Mouse (Mus musculus) forebrain, embryonic 10.5 days (tissue): Measurements from ENCODE around the gene Atp8a2. TPM values are rescaled to one million over a fixed set of nuclear protein-coding genes. Genes with fewer than 3 reads are reported as not detected.

ENCODE experiments used
- DNase-seq: peaks from one replicate; pipeline ENCODE4 v3.0.0-alpha.2; 2017; ENCODE audit warnings: low spot score; ENCODE audit errors: extremely low spot score
- H3K27ac ChIP-seq: fragments of 300-500 bp; sonication (generic); 2 replicates; pipeline ENCODE4 v1.5.1; 2016; ENCODE audit warnings: mild to moderate bottlenecking
- H3K27me3 ChIP-seq: fragments of 300-500 bp; sonication (generic); 2 replicates; pipeline ENCODE4 v1.6.1; 2016; ENCODE audit warnings: mild to moderate bottlenecking; ENCODE audit not compliant: poor library complexity, severe bottlenecking
- H3K36me3 ChIP-seq: fragments of 300-500 bp; sonication (generic); replicated peaks from 2 replicates; pipeline ENCODE4 v1.6.1; 2016; ENCODE audit warnings: mild to moderate bottlenecking, moderate library complexity
- H3K4me1 ChIP-seq: fragments of 300-500 bp; sonication (generic); 2 replicates; pipeline ENCODE4 v1.6.1; 2016
- H3K4me3 ChIP-seq: fragments of 300-500 bp; sonication (generic); 2 replicates; pipeline ENCODE4 v1.5.1; 2016; ENCODE audit warnings: mild to moderate bottlenecking, moderate library complexity
- H3K9me3 ChIP-seq: fragments of 300-500 bp; sonication (generic); 2 replicates; pipeline ENCODE4 v1.6.1; 2016; ENCODE audit warnings: mild to moderate bottlenecking, moderate library complexity
- WGBS: fragments of 180-500 bp; shearing (Covaris S2); methylation state at CpG from one replicate; pipeline ENCODE4 v1.1.7; 2016; 5-methylcytosine and 5-hydroxymethylcytosine counted together
- polyA plus RNA-seq: library from polyadenylated mRNA; unstranded; fragments of >200 nt; fragmentation: Nextera tagmentation; extraction: Ambion mirVana; gene quantifications from 2 replicates; pipeline ENCODE4 v1.2.1, GENCODE M21; 2016

Atp8a2 gene
- polyA plus RNA-seq, 1 experiment from 2014 or later, result 2.8 TPM

DNA sequence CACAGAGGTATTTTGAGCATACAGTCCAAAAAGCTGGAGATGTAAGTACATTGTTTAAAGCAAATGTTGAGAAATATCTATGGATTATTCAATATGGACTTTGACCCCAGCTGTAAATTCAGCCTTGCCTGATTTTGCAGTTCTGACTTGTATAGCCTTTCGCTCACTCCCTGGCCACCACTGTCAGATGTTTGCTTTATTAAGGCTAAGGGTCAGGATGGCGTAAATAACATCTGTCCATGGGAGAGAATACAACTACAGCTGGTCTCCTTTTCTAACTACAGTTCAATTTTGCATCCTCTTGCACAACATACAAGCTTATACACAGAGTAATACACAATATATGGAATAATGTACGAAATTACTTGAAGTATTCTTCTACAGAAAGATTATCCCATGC, 316.1 kb downstream of the Atp8a2 start:
- no peaks in the 10 kb centered on the region for H3K27me3 ChIP-seq
- no peaks in the 10 kb centered on the region; the same call in 1 of the 2 replicates for H3K9me3 ChIP-seq
- H3K27ac ChIP-seq, result no peak overlapping the region
- DNase-seq, result no peak
- no peaks in the 10 kb centered on the region for H3K4me1 ChIP-seq
- H3K36me3 ChIP-seq, result no peaks in the 10 kb centered on the region
- WGBS, result 88% methylated on average over 3 of the region's 3 CpGs
- no peak overlapping the region for H3K4me3 ChIP-seq

DNA sequence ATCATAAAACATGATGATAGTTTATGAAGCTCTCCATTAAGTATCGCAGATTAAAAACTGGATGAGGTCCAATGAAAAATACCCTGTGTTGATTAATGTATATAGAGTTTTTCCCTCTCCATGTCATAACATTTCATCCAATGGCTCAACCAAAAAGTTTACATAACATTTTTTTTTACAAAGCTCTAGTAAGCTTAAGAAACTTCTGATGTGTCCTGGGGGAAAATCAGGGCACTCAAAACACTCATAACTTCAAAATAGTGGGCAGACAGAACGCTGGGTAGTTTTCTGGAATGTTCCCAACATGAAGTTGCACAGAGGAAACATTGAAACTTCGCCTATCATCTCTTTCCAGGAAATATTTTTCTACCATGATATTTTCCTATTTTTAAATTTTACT, 318.7 kb downstream of the Atp8a2 start:
- no peak overlapping the region for H3K27ac ChIP-seq
- H3K4me3 ChIP-seq, result no peak overlapping the region
- H3K27me3 ChIP-seq, result no peaks in the 10 kb centered on the region
- H3K36me3 ChIP-seq, result no peaks in the 10 kb centered on the region
- H3K9me3 ChIP-seq, result no peaks in the 10 kb centered on the region; the same call in 1 of the 2 replicates
- no peak for DNase-seq
- WGBS, result 92% methylated on average over 3 of the region's 3 CpGs
- H3K4me1 ChIP-seq, result no peaks in the 10 kb centered on the region

- 76% methylated on average over 2 of the region's 2 CpGs for WGBS
- H3K27ac ChIP-seq, result no peak overlapping the region
Observed at GRCm38 (mm10) chr14:59876525-59876924, 320.5 kb downstream of the Atp8a2 start.

DNA sequence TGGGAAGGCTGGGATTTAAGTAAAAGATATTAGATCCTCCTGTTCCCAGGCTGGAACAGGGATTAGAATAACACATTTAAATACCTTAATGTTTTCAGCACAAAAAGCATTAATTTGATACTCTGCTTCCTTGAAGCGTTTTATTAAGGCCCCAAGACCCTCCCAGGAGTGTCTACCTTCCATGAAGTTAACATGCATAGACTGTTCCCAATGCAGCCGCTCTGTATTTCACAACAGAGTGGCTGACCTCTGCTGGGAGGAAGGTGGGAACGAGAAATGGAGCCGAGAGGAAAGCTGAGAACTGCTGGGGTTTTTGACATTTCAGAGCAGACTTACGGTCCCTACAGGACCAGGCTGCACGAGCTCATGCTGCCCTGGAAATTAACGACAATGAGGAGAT, 328.6 kb downstream of the Atp8a2 start:
- H3K27me3 ChIP-seq, result no peaks in the 10 kb centered on the region
- WGBS, result 77% methylated on average over 7 of the region's 7 CpGs
- H3K36me3 ChIP-seq, result no peaks in the 10 kb centered on the region
- DNase-seq, result no peak
- no peak overlapping the region for H3K27ac ChIP-seq
- H3K9me3 ChIP-seq, result no peaks in the 10 kb centered on the region
- H3K4me1 ChIP-seq, result peaks cover 13% of the 10 kb centered on the region
- H3K4me3 ChIP-seq, result no peak overlapping the region

More at GRCm38 (mm10) chr14:59876525-59876924, 320.5 kb downstream of the Atp8a2 start:
- Histone ChIP-seq H3K4me3 (no peak overlapping the region), H3K9me3 (no peaks in the 10 kb centered on the region; the same call in 1 of the 2 replicates), H3K4me1 (no peaks in the 10 kb centered on the region), H3K36me3 (no peaks in the 10 kb centered on the region), H3K27me3 (no peaks in the 10 kb centered on the region)
- DNase-seq, result no peak

DNA sequence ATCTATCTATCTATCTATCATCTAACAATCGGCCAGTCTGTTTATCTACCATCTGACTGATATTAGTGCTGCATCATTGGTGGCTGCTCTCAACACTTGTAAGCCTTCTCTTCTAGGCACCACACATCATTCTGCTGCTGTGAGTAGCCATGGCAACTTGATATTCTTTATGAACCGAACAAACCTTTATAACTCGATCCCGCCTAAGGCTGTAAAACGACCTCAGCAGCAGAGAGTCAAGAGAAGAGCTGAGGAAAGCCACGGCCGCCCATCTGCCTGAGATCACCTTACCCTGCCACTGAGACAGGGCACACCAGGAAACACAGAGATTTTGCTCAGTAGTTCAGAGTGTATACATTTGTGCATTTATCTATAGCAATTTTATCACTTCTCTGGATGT, 329.2 kb downstream of the Atp8a2 start:
- no peak overlapping the region for H3K4me3 ChIP-seq
- no peaks in the 10 kb centered on the region for H3K36me3 ChIP-seq
- peaks cover 13% of the 10 kb centered on the region for H3K4me1 ChIP-seq
- H3K9me3 ChIP-seq, result no peaks in the 10 kb centered on the region
- no peaks in the 10 kb centered on the region for H3K27me3 ChIP-seq
- DNase-seq, result no peak
- H3K27ac ChIP-seq, result no peak overlapping the region
- 73% methylated on average over 7 of the region's 7 CpGs for WGBS

GRCm38 (mm10) chr14:59866001-59866400, 331.0 kb downstream of the Atp8a2 start:
- Histone ChIP-seq H3K27ac (no peak overlapping the region), H3K36me3 (no peaks in the 10 kb centered on the region), H3K4me3 (no peak overlapping the region), H3K27me3 (no peaks in the 10 kb centered on the region), H3K4me1 (peaks cover 13% of the 10 kb centered on the region), H3K9me3 (no peaks in the 10 kb centered on the region)
- WGBS, result 91% methylated on average over 5 of the region's 5 CpGs
- no peak for DNase-seq

GRCm38 (mm10) chr14:59862351-59862750, 334.6 kb downstream of the Atp8a2 start:
- Histone ChIP-seq H3K9me3 (no peaks in the 10 kb centered on the region), H3K4me1 (no peaks in the 10 kb centered on the region; the same call in 1 of the 2 replicates), H3K36me3 (no peaks in the 10 kb centered on the region), H3K4me3 (no peak overlapping the region), H3K27me3 (no peaks in the 10 kb centered on the region), H3K27ac (no peak overlapping the region)
- DNase-seq, result no peak
- 86% methylated on average over 4 of the region's 4 CpGs for WGBS

GRCm38 (mm10) chr14:59859830-59860229, 337.1 kb downstream of the Atp8a2 start:
- Histone ChIP-seq H3K27ac (no peak overlapping the region), H3K36me3 (no peaks in the 10 kb centered on the region), H3K27me3 (no peaks in the 10 kb centered on the region), H3K4me1 (no peaks in the 10 kb centered on the region), H3K4me3 (no peak overlapping the region), H3K9me3 (no peaks in the 10 kb centered on the region)
- 93% methylated on average over 11 of the region's 11 CpGs for WGBS
- DNase-seq, result no peak

DNA sequence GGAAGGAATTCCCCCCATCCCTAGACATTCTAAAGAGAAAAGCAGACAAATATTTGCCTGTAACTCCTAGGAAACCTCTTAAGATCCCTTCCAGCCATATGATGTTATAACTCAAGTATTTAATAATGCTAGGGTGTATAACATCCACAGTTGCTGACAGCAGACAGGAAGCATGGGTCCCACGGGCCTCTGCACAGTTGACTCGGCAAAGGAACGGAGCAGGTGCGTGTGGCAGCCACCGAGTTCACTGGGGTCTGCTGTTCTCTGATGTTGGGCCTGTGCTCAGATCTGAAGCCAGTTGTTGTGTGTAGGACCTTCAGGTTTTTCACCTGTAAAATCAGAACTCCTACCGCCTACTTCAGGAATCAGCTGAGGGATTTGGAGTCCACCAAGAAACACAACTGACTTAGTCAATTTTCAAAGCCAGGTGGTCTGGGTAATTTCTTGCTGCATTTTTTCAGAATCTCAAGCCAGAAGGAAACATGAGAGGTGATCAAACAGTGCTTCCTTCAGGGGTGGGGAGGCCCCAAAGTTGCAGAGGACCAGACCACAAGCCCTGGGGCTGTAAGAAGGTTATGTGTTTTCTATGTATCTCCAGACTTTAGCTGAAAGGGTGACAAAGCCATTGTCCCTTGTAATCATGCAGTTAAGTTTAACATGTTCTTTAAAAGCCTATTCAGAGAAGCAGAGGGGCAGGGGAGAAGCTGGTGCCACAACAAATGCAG, 338.3 kb downstream of the Atp8a2 start:
- WGBS, result 92% methylated on average over 6 of the region's 6 CpGs

GRCm38 (mm10) chr14:59853139-59853538, 343.8 kb downstream of the Atp8a2 start:
- Histone ChIP-seq H3K27ac (peak overlapping the region; percentile 51; the same call in 1 of the 2 replicates), H3K4me3 (no peak overlapping the region), H3K4me1 (peaks cover 11% of the 10 kb centered on the region), H3K27me3 (no peaks in the 10 kb centered on the region), H3K36me3 (no peaks in the 10 kb centered on the region), H3K9me3 (peaks cover 4% of the 10 kb centered on the region; the same call in 1 of the 2 replicates)
- DNase-seq, result no peak
- 64% methylated on average over 9 of the region's 9 CpGs for WGBS

More for the DNA sequence above, 338.3 kb downstream of the Atp8a2 start:
- H3K9me3 ChIP-seq, result no peaks in the 10 kb centered on the region
- H3K36me3 ChIP-seq, result no peaks in the 10 kb centered on the region
- H3K4me1 ChIP-seq, result peaks cover 2% of the 10 kb centered on the region
- no peak overlapping the region for H3K4me3 ChIP-seq
- H3K27me3 ChIP-seq, result no peaks in the 10 kb centered on the region
- no peak overlapping the region for H3K27ac ChIP-seq
- DNase-seq, result no peak

DNA sequence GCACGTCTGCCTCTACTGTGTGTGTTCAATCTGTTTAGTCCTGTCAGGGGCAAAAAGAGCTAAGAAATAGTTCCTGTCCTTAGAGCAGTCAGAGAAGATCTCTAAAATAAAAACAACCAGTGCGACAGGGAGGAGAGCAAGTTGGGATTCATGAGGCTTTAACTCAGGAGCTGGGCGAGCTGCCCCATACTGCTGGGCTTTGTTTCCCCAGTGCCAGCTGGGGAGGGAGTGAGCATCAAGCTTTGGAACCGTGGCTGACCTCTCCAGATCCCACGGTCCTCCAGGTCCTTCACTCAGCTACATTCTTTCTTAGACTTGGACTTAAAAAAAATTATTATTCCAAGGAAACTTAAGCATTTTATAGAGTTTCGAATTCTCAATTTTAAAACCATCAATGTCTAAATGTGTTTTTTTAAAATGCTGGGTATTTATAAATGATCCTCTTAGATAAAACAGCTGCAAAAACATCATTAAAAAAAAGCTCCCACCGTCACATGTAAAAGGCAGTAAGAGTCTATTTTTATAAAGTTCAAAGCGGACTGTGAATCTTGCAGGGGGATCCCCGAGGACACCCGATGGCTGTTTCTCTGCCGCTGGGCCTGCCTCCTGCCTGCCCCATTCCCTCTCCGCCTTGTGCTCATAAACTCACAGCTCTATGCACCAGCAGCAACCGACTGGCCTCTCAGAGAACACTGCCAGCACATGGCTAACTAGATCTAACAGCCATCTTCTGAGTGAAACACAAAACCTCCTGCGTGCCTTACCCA, 350.2 kb downstream of the Atp8a2 start:
- Histone ChIP-seq H3K4me3 (no peak overlapping the region), H3K27me3 (no peaks in the 10 kb centered on the region), H3K27ac (peak overlapping the region; percentile 31), H3K9me3 (peaks cover 4% of the 10 kb centered on the region; the same call in 1 of the 2 replicates), H3K36me3 (no peaks in the 10 kb centered on the region), H3K4me1 (peaks cover 13% of the 10 kb centered on the region)
- 37% methylated on average over 14 of the region's 14 CpGs for WGBS
- DNase-seq, result no peak

- WGBS, result 88% methylated on average over 6 of the region's 6 CpGs
- no peaks in the 10 kb centered on the region for H3K27me3 ChIP-seq
- no peak overlapping the region for H3K27ac ChIP-seq
- H3K4me3 ChIP-seq, result no peak overlapping the region
- no peaks in the 10 kb centered on the region for H3K9me3 ChIP-seq
- no peaks in the 10 kb centered on the region for H3K36me3 ChIP-seq
- DNase-seq, result no peak
- H3K4me1 ChIP-seq, result peaks cover 17% of the 10 kb centered on the region
Observed at GRCm38 (mm10) chr14:59843264-59843942, 353.6 kb downstream of the Atp8a2 start.
